Mouse (Mus musculus) heart, adult 11 months (tissue): Measurements from ENCODE around the gene Slc43a2.
"Not testable (repeated sequence)": the region's sequence is repeated elsewhere in the genome, so short reads cannot be mapped to it uniquely, and the experiment has no call there.

Source experiments
- DNase-seq: peaks from one replicate; pipeline ENCODE4 v3.0.0; 2022

Slc43a2 gene

GRCm38 (mm10) chr11:75551961-75552441 lies 20.5 kb downstream of the Slc43a2 start:
- peak; percentile 99 for DNase-seq

GRCm38 (mm10) chr11:75552906-75553482 lies 21.5 kb downstream of the Slc43a2 start:
- no peak for DNase-seq

- not testable (repeated sequence) for DNase-seq
These were observed 24.5 kb downstream of the Slc43a2 start for GRCm38 (mm10) chr11:75556006-75556405.

- no peak for DNase-seq
These were observed 25.6 kb downstream of the Slc43a2 start for GRCm38 (mm10) chr11:75557142-75557541.

DNA sequence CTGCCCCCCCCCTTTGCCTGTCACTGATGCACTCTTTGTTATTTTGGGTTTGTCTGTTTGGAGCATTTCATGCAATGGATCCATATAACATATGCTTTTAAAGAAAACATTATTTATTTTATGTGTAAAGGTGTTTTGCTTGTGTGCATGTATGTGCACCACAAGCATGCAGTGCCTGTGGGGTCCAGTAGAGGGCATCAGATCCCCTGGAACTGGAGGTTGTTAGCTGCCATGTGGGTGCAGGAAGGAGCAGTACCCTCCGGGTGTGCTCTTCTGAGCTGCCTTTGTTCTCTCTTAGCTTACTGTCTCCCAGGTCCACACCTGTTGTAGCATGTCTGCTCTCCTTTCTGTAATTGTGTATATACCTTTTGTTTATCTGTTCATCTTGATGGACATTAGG lies 26.6 kb downstream of the Slc43a2 start:
- no peak for DNase-seq

GRCm38 (mm10) chr11:75559870-75560504 lies 28.5 kb downstream of the Slc43a2 start:
- DNase-seq, result no peak

DNA sequence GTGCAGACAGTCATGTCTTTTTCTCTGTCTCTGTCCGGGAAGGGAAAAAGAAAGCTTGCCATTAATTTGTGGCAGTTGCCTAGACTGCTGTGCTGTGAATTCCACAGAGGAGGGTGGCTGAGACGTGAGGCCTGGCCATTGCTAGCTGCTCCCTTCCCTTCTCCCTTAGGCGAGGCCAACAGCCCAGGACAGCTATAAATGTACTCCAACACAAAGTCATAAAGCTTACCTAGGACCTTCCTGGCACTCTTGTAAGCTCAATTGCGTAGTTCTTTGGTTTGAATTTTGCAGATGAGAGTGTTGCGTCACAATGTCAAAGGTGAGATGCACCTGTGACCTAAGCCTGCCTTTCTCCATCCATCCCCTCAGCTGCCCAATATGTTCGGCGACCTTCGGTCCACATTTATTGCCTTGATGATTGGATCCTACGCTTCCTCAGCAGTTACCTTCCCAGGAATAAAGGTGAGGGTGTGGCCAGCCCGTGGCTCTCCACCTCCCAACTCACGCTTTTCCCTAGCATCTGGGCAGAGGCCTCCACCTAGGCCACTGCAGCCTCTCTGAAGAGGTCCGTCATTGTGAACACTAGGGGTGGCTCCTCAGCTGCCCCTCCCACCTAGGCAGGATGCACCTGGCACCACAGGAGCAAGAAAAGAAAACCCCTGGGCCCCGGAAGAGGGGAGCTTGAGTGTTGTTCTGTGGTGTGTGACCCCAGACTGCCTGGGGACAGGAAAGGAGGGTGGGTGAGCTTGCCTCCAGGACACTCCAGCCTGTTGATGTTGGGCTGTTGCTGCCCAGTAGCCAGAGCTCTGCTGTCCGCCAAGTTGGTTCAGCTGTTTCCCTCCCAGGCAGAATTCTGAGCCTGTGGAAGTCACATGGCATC lies 29.3 kb downstream of the Slc43a2 start:
- DNase-seq, result peak; percentile 94

DNA sequence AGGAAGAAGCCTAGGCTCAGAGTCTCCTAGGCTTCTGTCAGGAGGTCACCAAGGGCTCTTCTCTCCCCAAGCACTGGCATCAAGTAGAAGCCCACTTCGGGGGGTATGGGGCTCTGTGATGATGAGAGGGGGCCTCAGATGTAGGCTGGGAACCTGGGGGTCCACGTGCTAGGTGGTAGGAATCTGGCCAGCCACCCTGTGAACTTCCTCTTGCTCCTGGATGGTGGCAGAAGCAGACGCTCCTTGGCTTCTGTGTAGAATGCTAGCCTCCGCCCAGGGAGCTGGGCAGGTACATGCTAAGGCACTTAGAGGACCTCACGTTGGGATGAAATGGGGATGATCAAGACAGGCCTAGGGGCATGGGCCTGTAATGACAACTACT lies 29.9 kb downstream of the Slc43a2 start:
- peak; percentile 91 for DNase-seq

DNA sequence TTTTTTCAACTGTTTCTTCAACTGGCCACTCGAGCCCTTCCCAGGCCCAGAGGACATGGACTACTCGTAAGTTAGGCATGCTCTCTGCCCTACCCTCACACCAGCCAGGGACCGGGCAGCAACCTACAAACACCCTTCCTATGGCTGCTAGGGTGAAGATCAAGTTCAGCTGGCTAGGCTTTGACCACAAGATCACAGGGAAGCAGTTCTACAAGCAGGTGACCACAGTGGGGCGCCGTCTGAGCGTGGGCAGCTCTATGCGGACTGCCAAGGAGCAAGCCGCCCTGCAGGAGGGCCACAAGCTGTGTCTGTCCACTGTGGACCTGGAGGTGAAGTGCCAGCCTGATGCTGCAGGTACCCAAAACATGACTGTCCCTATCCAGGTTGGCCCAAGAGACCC lies 31.3 kb downstream of the Slc43a2 start:
- DNase-seq, result peak; percentile 94

DNA sequence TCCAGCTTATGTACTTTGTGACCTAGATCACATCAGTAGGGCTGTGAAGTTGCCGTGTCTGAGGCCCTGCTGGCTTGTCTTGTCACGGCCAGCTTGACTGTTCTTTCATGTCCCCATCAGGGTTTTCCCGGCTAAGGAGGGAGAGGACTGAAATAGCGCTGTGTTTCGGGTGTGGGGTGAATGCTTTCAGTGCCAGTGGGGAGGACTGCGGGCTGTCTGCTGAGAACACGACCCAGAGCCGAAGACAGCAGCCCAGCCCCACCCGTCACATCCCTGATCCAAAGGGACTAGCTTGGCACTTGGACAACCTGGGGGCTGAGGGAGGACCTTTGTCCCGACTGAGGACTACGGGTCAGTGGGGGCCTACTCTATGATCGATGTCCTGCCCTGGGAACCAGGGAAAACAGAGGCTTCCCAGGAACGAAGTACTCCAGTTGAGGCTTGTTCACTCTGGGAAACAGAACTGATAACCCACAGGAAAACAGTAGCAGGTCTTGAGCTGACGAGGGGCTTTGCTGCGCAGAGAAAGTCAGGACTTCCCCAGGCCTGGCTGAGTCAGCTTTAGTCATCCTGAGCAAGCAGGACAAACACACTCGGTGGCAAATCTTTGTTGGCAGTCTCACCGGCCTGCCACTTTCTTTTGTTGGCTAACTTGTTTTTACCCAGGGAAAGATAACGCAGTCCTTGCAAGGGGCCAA lies 32.5 kb downstream of the Slc43a2 start:
- DNase-seq, result peak; percentile 97

DNA sequence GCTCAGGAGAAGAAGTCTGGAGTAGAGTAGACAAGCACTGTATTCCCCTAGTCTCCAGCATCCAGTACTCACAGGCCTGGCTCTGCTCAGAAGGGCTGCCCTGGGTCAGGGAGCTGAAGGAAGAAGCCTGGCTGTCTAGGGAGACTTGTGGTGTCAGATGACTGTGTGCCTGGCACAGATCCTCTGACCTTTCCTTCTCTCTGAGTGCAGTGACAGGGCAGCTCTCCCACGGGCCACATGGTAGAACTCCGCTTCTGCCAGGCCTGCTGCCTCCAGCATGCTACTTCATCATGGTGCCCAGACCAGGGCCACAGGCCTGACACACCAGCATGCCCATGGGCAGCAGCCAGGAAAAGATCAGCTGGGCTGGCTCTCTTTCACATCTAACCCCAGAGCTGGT lies 34.4 kb downstream of the Slc43a2 start:
- peak; percentile 99 for DNase-seq

DNA sequence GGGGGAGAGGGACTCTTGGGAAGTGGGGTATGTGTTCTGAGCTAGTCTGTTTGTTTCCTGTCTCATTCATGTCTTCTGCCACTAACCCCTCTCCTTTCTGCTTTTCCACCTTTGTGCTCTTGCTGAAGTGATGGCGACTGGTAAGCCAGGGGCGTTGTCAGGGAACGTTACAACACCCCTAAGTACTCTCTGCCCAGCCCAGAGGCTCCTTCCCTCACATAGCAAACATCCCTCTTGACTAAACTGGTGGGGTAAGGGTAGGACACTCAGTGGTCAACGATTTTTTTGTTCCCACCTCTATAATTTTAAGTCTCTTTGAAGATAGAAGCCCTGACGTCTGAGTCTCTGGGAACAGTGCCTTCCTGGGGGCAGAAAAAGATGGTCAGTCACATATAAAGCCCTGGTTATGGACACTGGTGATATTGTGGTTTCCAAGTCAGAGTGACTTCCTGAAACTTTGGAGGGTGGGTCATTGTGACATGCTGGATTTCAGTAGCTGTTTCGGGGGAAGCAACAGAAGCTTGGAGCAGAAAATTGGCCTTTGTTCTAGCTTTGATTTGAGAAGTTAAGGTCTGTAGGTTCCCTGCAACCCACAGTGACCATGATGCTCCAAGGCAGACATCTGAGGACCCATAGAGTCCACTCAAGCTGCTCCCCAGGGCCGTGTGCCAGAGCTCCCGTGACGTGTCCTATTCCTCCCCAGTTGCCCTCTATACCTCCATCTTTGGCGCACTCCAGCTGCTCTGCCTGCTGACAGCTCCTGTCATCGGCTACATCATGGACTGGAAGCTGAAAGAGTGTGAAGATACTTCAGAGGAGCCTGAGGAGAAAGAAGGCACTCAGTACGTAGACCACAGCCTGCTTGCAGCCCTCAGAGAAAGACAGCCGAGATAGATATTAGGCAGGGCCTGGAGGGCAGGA lies 35.0 kb downstream of the Slc43a2 start:
- DNase-seq, result peak; percentile 95

DNA sequence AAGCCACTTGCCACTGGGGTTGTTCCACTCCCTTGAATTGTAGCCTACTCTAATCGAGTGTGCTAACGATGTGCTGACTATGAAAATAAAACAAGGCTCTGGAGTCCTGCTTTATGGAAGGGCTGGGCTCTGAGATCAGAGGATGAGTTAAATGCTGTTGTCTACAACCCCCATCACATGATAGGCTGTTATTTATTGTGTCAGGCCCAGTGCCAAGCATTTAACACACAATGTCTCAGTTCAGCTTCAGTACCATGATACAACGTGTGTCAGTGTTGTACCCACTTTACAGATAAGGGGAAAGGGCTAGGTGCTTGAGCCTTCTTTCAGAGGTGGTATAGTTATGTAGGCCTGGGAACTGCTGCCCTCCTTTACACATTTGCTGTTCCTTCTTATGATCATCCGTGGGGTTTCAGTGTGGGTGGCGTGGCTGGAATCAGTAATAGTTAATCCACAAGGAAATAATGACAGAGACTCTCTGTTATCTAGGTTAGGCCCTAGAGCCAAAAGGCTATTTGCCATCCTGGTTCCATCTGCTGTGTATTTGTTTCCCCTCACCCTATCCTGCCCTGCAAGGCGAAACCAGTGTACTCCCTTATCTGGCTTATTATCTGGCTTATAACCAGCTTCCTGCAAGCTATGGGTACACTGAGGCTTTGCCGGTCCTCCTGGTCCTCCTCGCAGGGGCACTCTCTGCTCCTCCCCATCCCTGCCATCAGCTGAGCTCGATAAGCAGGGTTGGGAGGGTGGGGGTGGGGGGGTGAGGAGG lies 36.0 kb downstream of the Slc43a2 start:
- DNase-seq, result no peak

- peak; percentile 87 for DNase-seq
These were observed 36.6 kb downstream of the Slc43a2 start for GRCm38 (mm10) chr11:75568115-75568511.

GRCm38 (mm10) chr11:75568962-75569361 lies 37.5 kb downstream of the Slc43a2 start:
- DNase-seq, result peak; percentile 91

- DNase-seq, result peak; percentile 92
These were observed 39.1 kb downstream of the Slc43a2 start for GRCm38 (mm10) chr11:75570375-75571125.

- DNase-seq, result peak; percentile 99
These were observed 39.9 kb downstream of the Slc43a2 start for GRCm38 (mm10) chr11:75571126-75571990.

GRCm38 (mm10) chr11:75572301-75572791 lies 40.9 kb downstream of the Slc43a2 start:
- peak; percentile 96 for DNase-seq
